ENCODE assay signal across 9 mouse cellular contexts in the genomic region with DNA sequence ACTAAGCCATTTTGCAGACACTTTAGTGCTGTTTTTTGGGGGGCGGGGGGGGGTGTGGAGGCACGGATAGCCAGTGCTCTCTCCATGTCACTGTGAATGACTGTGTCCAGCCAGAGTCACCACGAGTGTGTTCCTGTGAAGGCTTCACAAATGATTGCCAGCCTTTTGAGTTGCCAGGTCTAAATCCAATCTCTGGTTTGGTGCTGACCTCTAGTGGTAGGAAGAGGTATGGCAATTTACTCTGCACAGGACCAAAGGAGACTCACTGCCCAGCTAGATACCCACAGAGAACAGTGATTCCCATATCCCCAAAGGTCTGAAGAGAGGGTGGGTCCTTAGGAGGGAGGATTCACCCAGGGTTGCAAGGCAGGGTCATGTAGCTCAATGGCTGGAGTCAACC. TPM values are rescaled to one million over a fixed set of nuclear protein-coding genes. Genes with fewer than 3 reads are reported as not detected.
A peak's percentile ranks its signal among the peaks of the same experiment; 100 is the strongest.
DNase-seq lines count a peak whose midpoint lies in the region; ATAC-seq lines count a peak whose summit lies in the region.
"Had no signal": no experiment of that assay in that cellular context is flagged by ENCODE, and none has a peak within 500 bp of the region (broad histone marks: within the 10 kb centered on the region; RNA-seq: fewer than 3 reads in every experiment).

No protein-coding gene starts in this region.

- H3K9ac ChIP-seq in forebrain, embryonic 11.5 days (ENCODE audit: low read length), result no peak overlapping the region

- H3K4me3 ChIP-seq in forebrain, embryonic 11.5 days (ENCODE audit: low read depth, low read length), result no peak overlapping the region
- H3K4me3 ChIP-seq: megakaryocyte, embryonic 14.5 days had no signal

- no peaks in the 10 kb centered on the region for H3K9me3 ChIP-seq in forebrain, embryonic 11.5 days (ENCODE audit: control insufficient read depth, low read length)
- H3K9me3 ChIP-seq: megakaryocyte, embryonic 14.5 days had no signal

- no peaks in the 10 kb centered on the region for H3K36me3 ChIP-seq in forebrain, embryonic 11.5 days (ENCODE audit: control insufficient read depth, insufficient read depth, low read length)

- no peaks in the 10 kb centered on the region for H3K27me3 ChIP-seq in forebrain, embryonic 11.5 days (ENCODE audit: control insufficient read depth, insufficient read depth, low read length)

- ATAC-seq in forebrain, embryonic 11.5 days (replicated peaks; ENCODE audit: low FRiP score), result peak; percentile 51; the same call in 1 of the 2 replicates
- ATAC-seq in megakaryocyte progenitor cell, adult 5-6 weeks (replicated peaks; ENCODE audit: poor library complexity), result peak; percentile 79

- WGBS in forebrain, embryonic 11.5 days, result 0% methylated on average over 3 of the region's 3 CpGs

- DNase-seq in heart, adult 8-10 months (ENCODE audit: low spot score), result peak; percentile 82
- no peak for DNase-seq in heart, adult 11 months
- DNase-seq in c-Kit-positive CD71-negative TER-119-negative erythroid progenitor cells, embryonic 14.5 days (ENCODE audit: low read depth), result peak; percentile 78
- DNase-seq in forebrain, embryonic 11.5 days (ENCODE audit: low spot score), result peak; percentile 79
- DNase-seq in hindlimb bud, embryonic 11.5 days (ENCODE audit: extremely low spot score, low read depth, low spot score), result peak; percentile 86
- peak; percentile 56 to 70 for DNase-seq in layer of hippocampus, postnatal 36 days
- DNase-seq in right cerebral cortex, postnatal 4 days, result peak; percentile 40

- no peak overlapping the region for H3K4me2 ChIP-seq in forebrain, embryonic 11.5 days (ENCODE audit: low read depth, low read length, severe bottlenecking)

- H3K27ac ChIP-seq in forebrain, embryonic 11.5 days (ENCODE audit: low read depth, low read length), result no peak overlapping the region

- H3K4me1 ChIP-seq in forebrain, embryonic 11.5 days (replicated peaks; ENCODE audit: control insufficient read depth, insufficient read depth, low read length), result peaks cover 2% of the 10 kb centered on the region; the same call in 1 of the 2 replicates

RNA-seq across cellular contexts. Expression of gene Klhl35, which starts 15.1 kb away (rescaled TPM):
- total RNA-seq in heart, adult 8-10 months (2022), result not detected
- polyA plus RNA-seq in forebrain, embryonic 11.5 days (2014; fragmentation: Nextera tagmentation; extraction: Ambion mirVana), result 4.7 and 5.5 TPM in 2 replicates
- 1 to 10 TPM; 1.9 to 3.9 TPM for total RNA-seq in layer of hippocampus, postnatal 36 days (2021)
- total RNA-seq in megakaryocyte progenitor cell, adult 5-6 weeks (2015), result 0.79 and 1.0 TPM in 2 replicates
- 1.2 TPM in 2 replicates for total RNA-seq in megakaryocyte progenitor cell, adult 5-6 weeks (2017)

RNA-seq across cellular contexts. Expression of gene Rps3, which starts 32.8 kb away (rescaled TPM):
- 100 to 1,000 TPM; 305 to 381 (median 333) TPM for total RNA-seq in heart, adult 8-10 months (2022)
- 699 and 715 TPM in 2 replicates for polyA plus RNA-seq in forebrain, embryonic 11.5 days (2014; fragmentation: Nextera tagmentation; extraction: Ambion mirVana)
- total RNA-seq in layer of hippocampus, postnatal 36 days (2021), result 100 to 1,000 TPM; 250 to 259 TPM
- total RNA-seq in megakaryocyte progenitor cell, adult 5-6 weeks (2015), result 1,629 and 1,793 TPM in 2 replicates
- total RNA-seq in megakaryocyte progenitor cell, adult 5-6 weeks (2017), result 2,248 and 2,565 TPM in 2 replicates

Comparison
In these comparisons a context has a peak if more than half of its experiments do, and no peak if none do; other contexts are left out.
1. RNA of gene Rps3, which starts 32.8 kb away (total RNA-seq): 1,629 to 2,565 TPM in megakaryocyte progenitor cell, adult 5-6 weeks; 305 to 381 TPM in heart, adult 8-10 months and 250 to 259 TPM in layer of hippocampus, postnatal 36 days; every median in the first group is over 4 times any median in the second.